Mouse (Mus musculus): Measurements from ENCODE around the gene Cop1. TPM values are rescaled to one million over a fixed set of nuclear protein-coding genes. Genes with fewer than 3 reads are reported as not detected.

The Cop1 gene
- polyA plus RNA-seq, 1 experiment from 2014 or later: 32.8 TPM

GRCm38 (mm10) chr1:159355027-159355570 lies 123.0 kb downstream of the Cop1 start:
- H3K36me3 ChIP-seq (ENCODE audit: control insufficient read depth, insufficient read depth): peaks cover 11% of the 10 kb centered on the region; the same call in 1 of the 2 replicates
- ATAC-seq: no peak
- H3K9ac ChIP-seq (ENCODE audit: low read depth, low read length): no peak overlapping the region
- no peaks in the 10 kb centered on the region for H3K9me3 ChIP-seq (ENCODE audit: control insufficient read depth)
- no peaks in the 10 kb centered on the region for H3K4me1 ChIP-seq (replicated peaks; ENCODE audit: control insufficient read depth, insufficient read depth, low read length)
- no peak for TF ChIP-seq CTCF (IDR thresholded peaks at IDR 0.05; ENCODE audit: low read depth)
- no peak overlapping the region for H3K27ac ChIP-seq (ENCODE audit: low read depth, low read length)
- H3K4me3 ChIP-seq (ENCODE audit: low read depth, low read length): no peak overlapping the region
- WGBS: 91% methylated on average over 1 of the region's 1 CpGs
- no peak overlapping the region for H3K4me2 ChIP-seq (replicated peaks; ENCODE audit: low read depth)
- H3K27me3 ChIP-seq (replicated peaks; ENCODE audit: control insufficient read depth, insufficient read depth, low read length): no peaks in the 10 kb centered on the region

GRCm38 (mm10) chr1:159358713-159359112 lies 126.6 kb downstream of the Cop1 start:
- Histone ChIP-seq H3K9me3 (ENCODE audit: control insufficient read depth) (peaks cover 2% of the 10 kb centered on the region; the same call in 1 of the 2 replicates), H3K4me3 (ENCODE audit: low read depth, low read length) (no peak overlapping the region), H3K36me3 (ENCODE audit: control insufficient read depth, insufficient read depth) (no peaks in the 10 kb centered on the region; the same call in 1 of the 2 replicates), H3K4me2 (replicated peaks; ENCODE audit: low read depth) (no peak overlapping the region), H3K9ac (ENCODE audit: low read depth, low read length) (no peak overlapping the region), H3K27ac (ENCODE audit: low read depth, low read length) (no peak overlapping the region), H3K4me1 (replicated peaks; ENCODE audit: control insufficient read depth, insufficient read depth, low read length) (no peaks in the 10 kb centered on the region), H3K27me3 (replicated peaks; ENCODE audit: control insufficient read depth, insufficient read depth, low read length) (no peaks in the 10 kb centered on the region)
- ATAC-seq: no peak
- no peak for TF ChIP-seq CTCF (IDR thresholded peaks at IDR 0.05; ENCODE audit: low read depth)
- 77% methylated on average over 5 of the region's 5 CpGs for WGBS

- Histone ChIP-seq H3K36me3 (ENCODE audit: control insufficient read depth, insufficient read depth) (no peaks in the 10 kb centered on the region), H3K4me2 (replicated peaks; ENCODE audit: low read depth) (no peak overlapping the region), H3K9ac (ENCODE audit: low read depth, low read length) (no peak overlapping the region), H3K4me3 (ENCODE audit: low read depth, low read length) (no peak overlapping the region), H3K27me3 (replicated peaks; ENCODE audit: control insufficient read depth, insufficient read depth, low read length) (no peaks in the 10 kb centered on the region), H3K9me3 (ENCODE audit: control insufficient read depth) (no peaks in the 10 kb centered on the region), H3K4me1 (replicated peaks; ENCODE audit: control insufficient read depth, insufficient read depth, low read length) (no peaks in the 10 kb centered on the region), H3K27ac (ENCODE audit: low read depth, low read length) (no peak overlapping the region)
- no peak for TF ChIP-seq CTCF (IDR thresholded peaks at IDR 0.05; ENCODE audit: low read depth)
- ATAC-seq: no peak
- WGBS: 66% methylated on average over 4 of the region's 4 CpGs
Observed at GRCm38 (mm10) chr1:159371881-159372390, 139.8 kb downstream of the Cop1 start.

- H3K9ac ChIP-seq (ENCODE audit: low read depth, low read length): no peak overlapping the region
- H3K4me3 ChIP-seq (ENCODE audit: low read depth, low read length): no peak overlapping the region
- WGBS: 58% methylated on average over 1 of the region's 1 CpGs
- no peaks in the 10 kb centered on the region for H3K36me3 ChIP-seq (ENCODE audit: control insufficient read depth, insufficient read depth)
- no peak overlapping the region for H3K4me2 ChIP-seq (replicated peaks; ENCODE audit: low read depth)
- TF ChIP-seq CTCF (IDR thresholded peaks at IDR 0.05; ENCODE audit: low read depth): no peak
- no peak overlapping the region for H3K27ac ChIP-seq (ENCODE audit: low read depth, low read length)
- no peaks in the 10 kb centered on the region for H3K27me3 ChIP-seq (replicated peaks; ENCODE audit: control insufficient read depth, insufficient read depth, low read length)
- H3K9me3 ChIP-seq (ENCODE audit: control insufficient read depth): no peaks in the 10 kb centered on the region
- H3K4me1 ChIP-seq (replicated peaks; ENCODE audit: control insufficient read depth, insufficient read depth, low read length): no peaks in the 10 kb centered on the region
- no peak for ATAC-seq
Observed at GRCm38 (mm10) chr1:159382218-159382617, 150.1 kb downstream of the Cop1 start.

- WGBS: 81% methylated on average over 2 of the region's 2 CpGs
- Histone ChIP-seq H3K36me3 (ENCODE audit: control insufficient read depth, insufficient read depth) (no peaks in the 10 kb centered on the region), H3K4me2 (replicated peaks; ENCODE audit: low read depth) (no peak overlapping the region), H3K27ac (ENCODE audit: low read depth, low read length) (no peak overlapping the region), H3K4me3 (ENCODE audit: low read depth, low read length) (no peak overlapping the region), H3K9me3 (ENCODE audit: control insufficient read depth) (no peaks in the 10 kb centered on the region), H3K4me1 (replicated peaks; ENCODE audit: control insufficient read depth, insufficient read depth, low read length) (no peaks in the 10 kb centered on the region), H3K27me3 (replicated peaks; ENCODE audit: control insufficient read depth, insufficient read depth, low read length) (no peaks in the 10 kb centered on the region), H3K9ac (ENCODE audit: low read depth, low read length) (no peak overlapping the region)
- no peak for TF ChIP-seq CTCF (IDR thresholded peaks at IDR 0.05; ENCODE audit: low read depth)
- no peak for ATAC-seq
Observed at GRCm38 (mm10) chr1:159382916-159383315, 150.8 kb downstream of the Cop1 start.

- WGBS: 47% methylated on average over 5 of the region's 5 CpGs
- ATAC-seq: no peak
Observed at GRCm38 (mm10) chr1:159386458-159386857, 154.3 kb downstream of the Cop1 start.

More at GRCm38 (mm10) chr1:159386458-159386857, 154.3 kb downstream of the Cop1 start:
- no peak overlapping the region for H3K4me2 ChIP-seq (replicated peaks; ENCODE audit: low read depth)
- TF ChIP-seq CTCF (IDR thresholded peaks at IDR 0.05; ENCODE audit: low read depth): no peak
- no peak overlapping the region for H3K9ac ChIP-seq (ENCODE audit: low read depth, low read length)
- no peaks in the 10 kb centered on the region for H3K9me3 ChIP-seq (ENCODE audit: control insufficient read depth)
- H3K4me1 ChIP-seq (replicated peaks; ENCODE audit: control insufficient read depth, insufficient read depth, low read length): no peaks in the 10 kb centered on the region
- no peak overlapping the region for H3K27ac ChIP-seq (ENCODE audit: low read depth, low read length)
- H3K4me3 ChIP-seq (ENCODE audit: low read depth, low read length): no peak overlapping the region
- H3K27me3 ChIP-seq (replicated peaks; ENCODE audit: control insufficient read depth, insufficient read depth, low read length): no peaks in the 10 kb centered on the region
- H3K36me3 ChIP-seq (ENCODE audit: control insufficient read depth, insufficient read depth): no peaks in the 10 kb centered on the region

All from intestine, postnatal 0 days (tissue).